ENCODE assay signal across 8 mouse cellular contexts in the genomic region with DNA sequence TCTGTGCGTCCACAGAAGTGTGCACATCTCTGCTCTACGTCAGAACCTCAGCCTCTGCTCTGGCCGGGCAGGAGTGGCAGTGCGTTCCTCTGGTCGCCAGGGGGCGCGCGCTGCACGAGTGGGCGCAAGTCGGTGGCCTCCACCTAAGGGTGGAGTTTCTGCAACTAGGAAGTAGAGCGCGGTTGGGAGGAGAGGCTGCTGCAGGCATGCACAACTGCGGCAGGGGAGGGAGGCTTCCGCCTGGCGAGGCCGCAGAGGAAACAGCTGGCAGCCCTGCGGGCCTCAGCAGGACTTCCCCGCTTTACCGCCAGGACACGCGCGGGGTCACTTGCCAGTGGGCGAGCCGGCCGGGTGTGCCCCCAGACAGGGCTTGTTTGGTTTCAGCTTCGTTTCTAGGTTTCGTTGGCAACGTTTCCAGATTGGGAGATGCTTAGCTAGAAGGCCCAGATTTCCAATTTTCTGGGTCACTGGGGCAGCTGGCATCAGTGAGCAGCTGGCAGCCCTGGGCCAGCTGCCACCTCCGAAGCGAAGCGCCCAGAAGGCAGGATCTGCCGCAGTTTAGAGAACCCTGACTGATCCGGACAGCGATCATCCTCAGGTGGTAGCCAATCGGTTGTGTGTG. TPM values are rescaled to one million over a fixed set of nuclear protein-coding genes. Genes with fewer than 3 reads are reported as not detected.
DNase-seq lines count a peak whose midpoint lies in the region; ATAC-seq and TF ChIP-seq lines count a peak whose summit lies in the region.

No protein-coding gene starts in this region.

- peaks cover 20% of the 10 kb centered on the region for H3K36me3 ChIP-seq in forebrain, embryonic 13.5 days (ENCODE audit: poor library complexity, severe bottlenecking)
- peaks cover 10% of the 10 kb centered on the region for H3K36me3 ChIP-seq in liver, embryonic 16.5 days (ENCODE audit: control insufficient read depth, insufficient read depth)
- H3K36me3 ChIP-seq in neural tube, embryonic 12.5 days: peaks cover 10% of the 10 kb centered on the region
- peaks cover 3% of the 10 kb centered on the region; the same call in 1 of the 2 replicates for H3K36me3 ChIP-seq in stomach, postnatal 0 days (ENCODE audit: control insufficient read depth, insufficient read depth, low read length)

- H3K9me3 ChIP-seq in forebrain, embryonic 13.5 days (replicated peaks): no peaks in the 10 kb centered on the region
- no peaks in the 10 kb centered on the region for H3K9me3 ChIP-seq in liver, embryonic 16.5 days (replicated peaks; ENCODE audit: control insufficient read depth, low read length)
- H3K9me3 ChIP-seq in neural tube, embryonic 12.5 days: no peaks in the 10 kb centered on the region
- no peaks in the 10 kb centered on the region for H3K9me3 ChIP-seq in stomach, postnatal 0 days (ENCODE audit: control insufficient read depth, low read length)

- peak overlapping the region; percentile 66 for H3K27ac ChIP-seq in forebrain, embryonic 13.5 days
- H3K27ac ChIP-seq in liver, embryonic 16.5 days (ENCODE audit: low read length): peak overlapping the region; percentile 45
- H3K27ac ChIP-seq in neural tube, embryonic 12.5 days: peak overlapping the region; percentile 59; the same call in 1 of the 2 replicates
- H3K27ac ChIP-seq in stomach, postnatal 0 days (replicated peaks): peak overlapping the region; percentile 76; the same call in 1 of the 2 replicates

- no peak for TF ChIP-seq EP300 in stomach, postnatal 0 days (optimal IDR thresholded peaks at IDR 0.05)

- intact Hi-C loops in heart, postnatal 10 days (cut with DNase I): loop anchor here (1.0 to 5.0 kb wide), 3 partner anchors 44 to 204 kb away; no protein-coding TSS in a partner anchor

- peak; percentile 88 for DNase-seq in ES-CJ7 (ENCODE audit: low read depth, low spot score)
- DNase-seq in heart, postnatal 10 days: peak; percentile 96 to 97
- DNase-seq in large intestine, adult 2 months (ENCODE audit: low read depth, low spot score): peak; percentile 85
- DNase-seq in stomach, postnatal 0 days (ENCODE audit: low spot score): peak; percentile 93

- 7% methylated on average over 36 of the region's 36 CpGs for WGBS in forebrain, embryonic 13.5 days
- WGBS in large intestine, adult 2 months: 3% methylated on average over 36 of the region's 36 CpGs
- WGBS in liver, embryonic 16.5 days (ENCODE audit: insufficient replicate concordance): 4% methylated on average over 36 of the region's 36 CpGs
- WGBS in neural tube, embryonic 12.5 days: 5% methylated on average over 36 of the region's 36 CpGs
- 7% methylated on average over 36 of the region's 36 CpGs for WGBS in stomach, postnatal 0 days

- peak overlapping the region; percentile 80 for H3K4me2 ChIP-seq in forebrain, embryonic 13.5 days
- H3K4me2 ChIP-seq in liver, embryonic 16.5 days (ENCODE audit: low read depth, low read length): peak overlapping the region; percentile 91
- peak overlapping the region; percentile 79 for H3K4me2 ChIP-seq in neural tube, embryonic 12.5 days (replicated peaks)
- peak overlapping the region; percentile 72 for H3K4me2 ChIP-seq in stomach, postnatal 0 days (replicated peaks; ENCODE audit: low read depth)

- peak; percentile 100 for TF ChIP-seq CTCF in stomach, postnatal 0 days (IDR thresholded peaks at IDR 0.05; ENCODE audit: low read depth)

- no peaks in the 10 kb centered on the region for H3K27me3 ChIP-seq in forebrain, embryonic 13.5 days
- H3K27me3 ChIP-seq in liver, embryonic 16.5 days (ENCODE audit: control insufficient read depth, insufficient read depth, low read depth, low read length): no peaks in the 10 kb centered on the region
- no peaks in the 10 kb centered on the region for H3K27me3 ChIP-seq in neural tube, embryonic 12.5 days (replicated peaks)
- H3K27me3 ChIP-seq in stomach, postnatal 0 days (ENCODE audit: control insufficient read depth, insufficient read depth, low read length): no peaks in the 10 kb centered on the region

- H3K4me3 ChIP-seq in forebrain, embryonic 13.5 days: peak overlapping the region; percentile 47
- peak overlapping the region; percentile 68 for H3K4me3 ChIP-seq in liver, embryonic 16.5 days (ENCODE audit: low read depth, low read length)
- H3K4me3 ChIP-seq in neural tube, embryonic 12.5 days: peak overlapping the region; percentile 39
- peak overlapping the region; percentile 58 for H3K4me3 ChIP-seq in stomach, postnatal 0 days (ENCODE audit: low read depth, low read length)

- peak overlapping the region; percentile 67 for H3K9ac ChIP-seq in forebrain, embryonic 13.5 days
- H3K9ac ChIP-seq in liver, embryonic 16.5 days (ENCODE audit: low read depth, low read length): peak overlapping the region; percentile 67
- peak overlapping the region; percentile 54 for H3K9ac ChIP-seq in neural tube, embryonic 12.5 days
- peak overlapping the region; percentile 71 for H3K9ac ChIP-seq in stomach, postnatal 0 days (ENCODE audit: low read length)

- peak; percentile 94 for ATAC-seq in cerebellum, adult (ENCODE audit: insufficient number of reproducible peaks, low FRiP score, low TSS enrichment)
- peak; percentile 92 for ATAC-seq in forebrain, embryonic 13.5 days
- peak; percentile 93 for ATAC-seq in liver, embryonic 16.5 days (ENCODE audit: low read depth)
- peak; percentile 92 for ATAC-seq in neural tube, embryonic 12.5 days (ENCODE audit: low FRiP score, low read depth)
- ATAC-seq in stomach, postnatal 0 days (ENCODE audit: low FRiP score, low TSS enrichment): peak; percentile 95

- peaks cover 10% of the 10 kb centered on the region for H3K4me1 ChIP-seq in forebrain, embryonic 13.5 days
- H3K4me1 ChIP-seq in liver, embryonic 16.5 days (ENCODE audit: control insufficient read depth, low read depth, low read length): peaks cover 9% of the 10 kb centered on the region; the same call in 1 of the 2 replicates
- H3K4me1 ChIP-seq in neural tube, embryonic 12.5 days: peaks cover 6% of the 10 kb centered on the region
- no peaks in the 10 kb centered on the region for H3K4me1 ChIP-seq in stomach, postnatal 0 days (replicated peaks; ENCODE audit: control insufficient read depth, insufficient read depth)

RNA-seq across cellular contexts. Expression of gene Cmtm6, which starts 22.1 kb away (rescaled TPM):
- polyA plus RNA-seq in forebrain, embryonic 13.5 days (2015; fragmentation: Nextera tagmentation; extraction: Ambion mirVana): 23.3 and 23.6 TPM in 2 replicates
- total RNA-seq in heart, postnatal 10 days (2021): 10 to 100 TPM; 34.5 to 37.8 TPM
- 57.7 and 78.7 TPM in 2 replicates for polyA plus RNA-seq in large intestine, adult 2 months (2012; rRNA removed)
- polyA plus RNA-seq in liver, embryonic 16.5 days (2015; fragmentation: Nextera tagmentation; extraction: Ambion mirVana): 28.9 and 32.2 TPM in 2 replicates
- 22.3 and 24.6 TPM in 2 replicates for polyA plus RNA-seq in neural tube, embryonic 12.5 days (2016; fragmentation: Nextera tagmentation; extraction: Ambion mirVana)
- 50.9 and 53.9 TPM in 2 replicates for polyA plus RNA-seq in stomach, postnatal 0 days (2015; fragmentation: Nextera tagmentation; extraction: Ambion mirVana)

RNA-seq across cellular contexts. Expression of gene Cmtm7, which starts 28.7 kb away (rescaled TPM):
- polyA plus RNA-seq in forebrain, embryonic 13.5 days (2015; fragmentation: Nextera tagmentation; extraction: Ambion mirVana): 25.7 and 28.5 TPM in 2 replicates
- total RNA-seq in heart, postnatal 10 days (2021): 10 to 100 TPM; 25.7 to 26.9 TPM
- 74.3 and 77.1 TPM in 2 replicates for polyA plus RNA-seq in large intestine, adult 2 months (2012; rRNA removed)
- polyA plus RNA-seq in liver, embryonic 16.5 days (2015; fragmentation: Nextera tagmentation; extraction: Ambion mirVana): 48.4 and 50.5 TPM in 2 replicates
- 37.0 and 44.8 TPM in 2 replicates for polyA plus RNA-seq in neural tube, embryonic 12.5 days (2016; fragmentation: Nextera tagmentation; extraction: Ambion mirVana)
- 83.2 and 84.9 TPM in 2 replicates for polyA plus RNA-seq in stomach, postnatal 0 days (2015; fragmentation: Nextera tagmentation; extraction: Ambion mirVana)

Comparison
In these comparisons a context has a peak if more than half of its experiments do, and no peak if none do; other contexts are left out.
1. Peak in every context shown above with its lines: DNase-seq, ATAC-seq, H3K4me3 ChIP-seq and H3K27ac ChIP-seq.